Mouse (Mus musculus) heart, postnatal 0 days (tissue): ENCODE results near the gene Ten1. TPM values are rescaled to one million over a fixed set of nuclear protein-coding genes. Genes with fewer than 3 reads are reported as not detected.

Experiments used
- ATAC-seq: fragments of 200-750 bp; cut with Nextera tagmentation; 2 replicates; pipeline ENCODE4 v1.8.0; 2017; ENCODE audit warnings: low read depth, moderate number of reproducible peaks, moderate library complexity; ENCODE audit not compliant: insufficient read depth
- DNase-seq: peaks from one replicate; pipeline ENCODE4 v3.0.0-alpha.2; 2016; ENCODE audit warnings: low spot score
- H3K27ac ChIP-seq: fragments of 300-500 bp; sonication (generic); 2 replicates; pipeline ENCODE4 v1.5.1; 2014; ENCODE audit warnings: low read depth, mild to moderate bottlenecking
- H3K27me3 ChIP-seq: fragments of 300-500 bp; sonication (generic); 2 replicates; pipeline ENCODE4 v1.6.1; 2014; ENCODE audit warnings: low read length, mixed read lengths; ENCODE audit not compliant: control insufficient read depth, insufficient read depth
- H3K36me3 ChIP-seq: fragments of 300-500 bp; sonication (generic); replicated peaks from 2 replicates; pipeline ENCODE4 v1.6.1; 2014; ENCODE audit warnings: low read length, mixed read lengths; ENCODE audit not compliant: control insufficient read depth, insufficient read depth
- H3K4me1 ChIP-seq: fragments of 300-500 bp; sonication (generic); 2 replicates; pipeline ENCODE4 v1.6.1; 2014; ENCODE audit warnings: antibody characterized with exemption; ENCODE audit not compliant: control insufficient read depth, insufficient read depth
- H3K4me2 ChIP-seq: fragments of 300-500 bp; sonication (generic); 2 replicates; pipeline ENCODE4 v1.6.1; 2014; ENCODE audit warnings: low read depth, mild to moderate bottlenecking, low read length, moderate library complexity
- H3K4me3 ChIP-seq: fragments of 300-500 bp; sonication (generic); 2 replicates; pipeline ENCODE4 v1.5.1; 2014; ENCODE audit warnings: low read depth, low read length
- H3K9ac ChIP-seq: fragments of 300-500 bp; sonication (generic); replicated peaks from 2 replicates; pipeline ENCODE4 v1.6.1; 2014; ENCODE audit warnings: low read depth, low read length, mixed read lengths
- H3K9me3 ChIP-seq: fragments of 300-500 bp; sonication (generic); replicated peaks from 2 replicates; pipeline ENCODE4 v1.6.1; 2016; ENCODE audit warnings: low read length; ENCODE audit not compliant: control insufficient read depth
- CTCF ChIP-seq: IDR thresholded peaks from 2 replicates; pipeline ENCODE4 v1.5.1; 2016; ENCODE audit warnings: antibody characterized with exemption, control low read depth, low read depth
- EP300 ChIP-seq: IDR thresholded peaks from 2 replicates; pipeline ENCODE4 v1.6.1; 2016; ENCODE audit warnings: antibody characterized with exemption, low read depth
- WGBS: fragments of 180-500 bp; shearing (Covaris S2); extraction: QIAGEN DNeasy Blood & Tissue Kit; methylation state at CpG from one replicate; pipeline ENCODE4 v1.1.7; 2014; 5-methylcytosine and 5-hydroxymethylcytosine counted together
- polyA plus RNA-seq: library from polyadenylated mRNA; unstranded; fragments of >200 nt; fragmentation: Nextera tagmentation; extraction: Ambion mirVana; gene quantifications from 2 replicates; pipeline ENCODE4 v1.2.1, GENCODE M21; 2015
- total RNA-seq: library from RNA; depleted of rRNA; stranded (reverse); fragments of >200 nt; gene quantifications from 2 replicates; pipeline ENCODE4 v1.2.3, GENCODE M21; 2014; ENCODE audit warnings: low replicate concordance; rRNA removed

Gene Ten1
- 58.4 and 63.6 TPM in 2 replicates for total RNA-seq
- polyA plus RNA-seq, result 64.0 and 68.2 TPM in 2 replicates

DNA sequence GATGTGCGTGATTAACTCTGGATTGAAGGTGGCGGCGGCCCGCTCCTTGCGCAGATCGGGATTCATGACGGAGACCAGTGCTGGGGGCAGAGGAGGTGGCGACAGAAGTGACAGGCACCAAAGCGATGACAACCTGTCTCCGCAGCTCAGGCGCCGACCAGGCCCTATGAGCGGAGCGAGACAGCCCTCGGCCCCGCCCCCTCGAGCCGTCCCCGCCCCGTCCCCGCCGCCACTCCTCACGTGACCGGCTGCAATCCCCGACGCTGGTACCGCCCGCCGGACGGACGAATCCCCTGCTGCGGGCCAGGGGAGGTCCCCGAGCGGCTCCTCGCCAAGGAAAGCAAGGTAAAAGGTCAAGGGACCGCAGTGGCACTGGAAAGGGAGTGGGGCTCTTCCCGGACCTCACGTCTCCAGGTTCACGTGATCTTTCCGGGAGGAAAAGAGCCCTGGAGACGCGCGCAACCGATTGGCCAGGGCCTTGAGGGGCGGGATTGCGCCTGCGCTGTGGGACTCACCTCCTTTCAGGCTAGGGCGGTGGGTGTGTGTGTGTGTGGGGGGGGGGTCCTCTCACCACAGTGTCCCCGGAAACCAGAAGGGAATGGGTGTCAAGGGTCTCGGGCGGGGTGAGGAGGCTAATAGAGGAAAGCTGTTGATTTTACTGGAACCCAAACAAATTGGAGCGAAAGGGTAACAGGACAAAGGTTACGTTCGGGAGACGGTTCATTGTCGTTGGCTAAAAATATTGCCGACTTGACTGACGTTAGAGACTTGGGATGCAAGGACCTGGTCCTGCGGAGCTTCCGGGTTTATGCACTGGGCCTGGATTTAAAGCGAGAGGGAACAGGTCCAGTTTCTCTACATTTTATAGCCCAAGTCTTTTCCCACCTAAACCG is at the start of gene Ten1, which contains the start of gene Acox1:
Gene Ten1 (plus strand): TSS at position 217 of the 893 bp plus-strand sequence.
Gene Acox1 (minus strand): TSS at position 407 of the 893 bp plus-strand sequence.
- H3K4me3 ChIP-seq, result peak within 1 kb of the TSS; percentile 67
- under 1% methylated on average over 56 of the region's 62 CpGs for WGBS
- H3K36me3 ChIP-seq, result peaks cover 11% of the 10 kb centered on the region; the same call in 1 of the 2 replicates
- DNase-seq (peak; percentile 98), ATAC-seq (peak; percentile 96)
- H3K9ac ChIP-seq, result peak within 1 kb of the TSS; percentile 81
- H3K27ac ChIP-seq, result peak within 1 kb of the TSS; percentile 95
- TF ChIP-seq EP300 (peak; percentile 99), CTCF (no peak)
- H3K27me3 ChIP-seq, result no peaks in the 10 kb centered on the region
- H3K9me3 ChIP-seq, result no peaks in the 10 kb centered on the region
- H3K4me1 ChIP-seq, result peaks cover 6% of the 10 kb centered on the region
- peak within 1 kb of the TSS; percentile 70 for H3K4me2 ChIP-seq

DNA sequence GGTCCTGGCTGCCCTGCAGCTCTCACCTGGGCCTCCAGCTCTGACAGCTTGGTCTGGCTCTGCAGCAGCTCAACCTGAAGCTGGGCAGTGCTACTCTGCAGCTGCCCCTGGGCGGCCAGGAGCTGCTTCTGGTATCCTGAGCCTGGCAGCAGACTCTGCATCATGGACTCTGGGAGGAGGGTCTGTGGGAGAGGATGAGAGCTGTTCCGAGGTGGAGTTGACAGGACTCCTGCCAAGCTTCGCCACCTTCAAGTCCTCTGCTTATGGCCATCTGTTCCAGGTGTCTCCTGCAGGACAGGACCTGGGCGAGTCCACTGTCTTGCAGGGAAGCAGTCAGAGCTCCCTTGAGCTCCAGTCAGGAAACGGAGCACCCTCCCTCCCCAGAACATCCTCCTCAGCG is 49.3 kb upstream of the Ten1 start:
- DNase-seq (no peak), ATAC-seq (no peak)
- no peak overlapping the region for H3K27ac ChIP-seq
- no peaks in the 10 kb centered on the region for H3K4me1 ChIP-seq
- H3K27me3 ChIP-seq, result no peaks in the 10 kb centered on the region
- no peak overlapping the region for H3K9ac ChIP-seq
- 74% methylated on average over 6 of the region's 6 CpGs for WGBS
- H3K4me3 ChIP-seq, result no peak overlapping the region
- peaks cover 82% of the 10 kb centered on the region for H3K36me3 ChIP-seq
- TF ChIP-seq CTCF, result no peak
- no peaks in the 10 kb centered on the region for H3K9me3 ChIP-seq
- no peak overlapping the region for H3K4me2 ChIP-seq

DNA sequence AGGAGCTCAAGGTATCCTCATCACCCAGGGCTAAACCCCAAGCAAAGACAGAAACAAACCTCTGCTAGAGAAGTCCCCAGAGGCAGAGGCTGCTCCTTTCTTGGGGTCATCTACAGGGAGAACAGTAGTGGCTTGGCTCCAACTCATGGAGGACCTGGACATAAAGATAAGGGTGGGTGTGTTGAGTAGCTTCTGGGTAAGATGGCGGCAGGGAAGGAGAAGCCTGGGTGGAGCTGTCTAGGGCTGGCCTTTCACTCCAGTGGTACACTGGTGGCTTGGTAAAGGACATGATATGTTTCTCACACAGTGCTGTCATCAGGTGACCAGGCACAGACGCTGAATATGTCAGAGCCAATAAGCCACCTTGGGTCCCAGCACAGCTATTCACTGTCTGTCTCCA is 47.7 kb upstream of the Ten1 start:
- no peaks in the 10 kb centered on the region for H3K27me3 ChIP-seq
- H3K4me2 ChIP-seq, result no peak overlapping the region
- H3K4me3 ChIP-seq, result no peak overlapping the region
- ATAC-seq, result no peak
- no peak overlapping the region for H3K9ac ChIP-seq
- peaks cover 67% of the 10 kb centered on the region for H3K36me3 ChIP-seq
- 81% methylated on average over 2 of the region's 2 CpGs for WGBS
- DNase-seq, result no peak
- TF ChIP-seq CTCF (no peak), EP300 (no peak)
- no peak overlapping the region for H3K27ac ChIP-seq
- H3K9me3 ChIP-seq, result no peaks in the 10 kb centered on the region
- no peaks in the 10 kb centered on the region for H3K4me1 ChIP-seq

DNA sequence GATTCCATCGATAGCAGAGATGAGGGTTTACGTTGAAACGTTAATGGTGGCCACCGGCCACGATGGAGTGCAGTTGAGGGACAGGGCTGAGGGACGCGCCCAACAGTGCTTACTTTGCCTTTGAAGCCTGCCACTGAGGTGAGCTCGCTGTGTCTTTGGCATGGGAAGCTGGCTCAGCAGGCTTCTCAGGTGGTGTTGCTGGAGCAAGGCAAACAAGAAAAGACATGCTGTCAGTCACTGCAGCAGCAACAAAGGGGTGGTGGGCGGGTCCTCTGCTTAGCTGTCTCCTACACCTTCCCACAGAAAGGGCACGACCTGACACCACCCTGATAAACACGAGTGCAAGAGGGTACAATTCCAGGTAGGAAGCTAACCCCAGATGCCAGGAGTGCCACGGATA is 37.3 kb upstream of the Ten1 start:
- Histone ChIP-seq H3K27ac (no peak overlapping the region), H3K4me2 (no peak overlapping the region), H3K4me3 (no peak overlapping the region), H3K9ac (no peak overlapping the region), H3K9me3 (no peaks in the 10 kb centered on the region), H3K4me1 (no peaks in the 10 kb centered on the region; the same call in 1 of the 2 replicates), H3K27me3 (no peaks in the 10 kb centered on the region), H3K36me3 (peaks cover 39% of the 10 kb centered on the region)
- 68% methylated on average over 12 of the region's 12 CpGs for WGBS
- ATAC-seq (no peak), DNase-seq (no peak)
- TF ChIP-seq EP300, result no peak

DNA sequence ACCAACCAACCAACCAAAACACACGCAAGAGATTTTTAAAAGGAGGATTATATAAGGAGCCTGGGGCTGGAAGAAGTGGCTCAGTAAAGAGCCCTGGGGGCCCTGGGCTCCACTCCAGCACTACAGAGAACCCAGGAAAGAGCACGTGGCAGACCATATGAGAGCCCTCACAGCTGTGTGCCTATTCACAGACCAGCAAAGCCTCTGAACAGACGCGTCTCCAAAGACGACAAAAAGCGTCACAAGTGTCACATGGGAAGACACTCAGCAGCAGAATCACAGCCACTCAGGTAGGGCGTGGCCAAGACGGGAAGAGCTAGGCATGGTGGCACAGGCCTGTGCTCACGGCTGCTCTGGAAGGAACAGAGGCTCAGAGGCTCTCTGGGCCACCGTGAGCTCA is 36.5 kb upstream of the Ten1 start:
- Histone ChIP-seq H3K27ac (no peak overlapping the region), H3K4me1 (peaks cover 8% of the 10 kb centered on the region), H3K4me2 (no peak overlapping the region), H3K9ac (no peak overlapping the region), H3K4me3 (no peak overlapping the region), H3K9me3 (no peaks in the 10 kb centered on the region), H3K27me3 (no peaks in the 10 kb centered on the region), H3K36me3 (peaks cover 39% of the 10 kb centered on the region)
- no peak for ATAC-seq
- 68% methylated on average over 10 of the region's 10 CpGs for WGBS
- TF ChIP-seq CTCF, result no peak
- TF ChIP-seq EP300, result no peak
- DNase-seq, result no peak
